Mouse (Mus musculus) heart, adult 2 months (tissue): ENCODE measurements around the gene Tmed11. TPM values are rescaled to one million over a fixed set of nuclear protein-coding genes. Genes with fewer than 3 reads are reported as not detected.
"Not testable (repeated sequence)": the region's sequence is repeated elsewhere in the genome, so short reads cannot be mapped to it uniquely, and the experiment has no call there.

Experiments used
- DNase-seq, 2 experiments: peaks; one replicate each; pipeline ENCODE4 v3.0.0; 2021
- H3K27ac ChIP-seq: fragments of 200-600 bp; 2 replicates; pipeline ENCODE4 v1.8.1; 2022
- H3K27me3 ChIP-seq: fragments of 200-500 bp; 2 replicates; pipeline ENCODE4 v1.6.1; 2012; ENCODE audit warnings: mild to moderate bottlenecking, low read length, inconsistent platforms, mixed read lengths; ENCODE audit not compliant: control insufficient read depth, insufficient read depth
- H3K36me3 ChIP-seq: fragments of 200-500 bp; 2 replicates; pipeline ENCODE4 v1.6.1; 2012; ENCODE audit warnings: low read length, inconsistent platforms; ENCODE audit not compliant: control insufficient read depth, insufficient read depth
- H3K4me1 ChIP-seq: fragments of 200-500 bp; 2 replicates; pipeline ENCODE4 v1.6.1; 2011; ENCODE audit warnings: low read length; ENCODE audit not compliant: control insufficient read depth, insufficient read depth
- H3K4me3 ChIP-seq: fragments of 200-600 bp; 2 replicates; pipeline ENCODE4 v1.8.1; 2022
- H3K79me2 ChIP-seq: fragments of 200-500 bp; replicated peaks from 2 replicates; pipeline ENCODE4 v1.6.1; 2012; ENCODE audit warnings: mild to moderate bottlenecking, inconsistent platforms, low read length, moderate library complexity, mixed read lengths; ENCODE audit not compliant: control insufficient read depth, insufficient read depth
- H3K9ac ChIP-seq: fragments of 200-500 bp; 2 replicates; pipeline ENCODE4 v1.6.1; 2012; ENCODE audit warnings: low read depth, mild to moderate bottlenecking, control low read depth, inconsistent platforms, low read length, mixed read lengths
- CTCF ChIP-seq: fragments of 200-600 bp; IDR thresholded peaks from 2 replicates; pipeline ENCODE4 v1.8.1; 2022; ENCODE audit warnings: antibody characterized with exemption, mild to moderate bottlenecking, moderate library complexity
- EP300 ChIP-seq: fragments of 200-500 bp; IDR thresholded peaks from 2 replicates; pipeline ENCODE4 v1.6.1; 2011; ENCODE audit warnings: low read depth, low read length, control low read depth; ENCODE audit not compliant: insufficient read depth
- POLR2A ChIP-seq: fragments of 200-500 bp; IDR thresholded peaks from 2 replicates; pipeline ENCODE4 v1.6.1; 2011; ENCODE audit warnings: mild to moderate bottlenecking, low read depth, low read length, control low read depth; ENCODE audit not compliant: insufficient read depth
- WGBS: fragments of 180-500 bp; shearing (Covaris S2); methylation state at CpG from one replicate; pipeline ENCODE4 v1.1.7; 2018; 5-methylcytosine and 5-hydroxymethylcytosine counted together
- intact Hi-C: fragments of 180-260 bp; cut with DNase I; formaldehyde crosslinking; loops from one replicate; pipeline ENCODE4 v1.15.1; 2025
- polyA plus RNA-seq: library from polyadenylated mRNA; depleted of rRNA; stranded (reverse); fragments of >200 nt; gene quantifications from 2 replicates; pipeline ENCODE4 v1.2.3, GENCODE M21; 2012
- total RNA-seq, 2 experiments: library from RNA; stranded (reverse); gene quantifications; 2 replicates each; pipeline ENCODE4 v1.2.3; 2021

Gene Tmed11
- total and polyA plus RNA-seq, 3 experiments: not detected

DNA sequence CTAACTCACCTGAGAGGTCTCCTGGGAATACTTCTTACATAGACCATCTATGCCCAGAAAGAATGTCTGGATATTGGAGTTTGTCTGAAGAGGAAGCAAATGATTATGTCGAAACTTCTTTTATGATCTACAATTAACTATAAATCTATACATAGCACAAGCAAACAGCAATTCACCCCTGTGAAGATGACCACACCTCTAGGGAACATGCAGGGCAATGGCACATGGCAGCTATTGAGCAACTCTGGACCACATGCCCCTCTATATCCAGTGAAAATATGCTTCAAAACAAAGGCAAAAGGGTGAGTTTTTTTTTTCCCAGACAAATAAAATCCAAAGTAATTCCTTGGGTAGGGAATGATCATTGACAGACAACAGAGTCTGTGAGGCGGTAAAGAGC, 35.2 kb downstream of the Tmed11 start:
- Histone ChIP-seq H3K9ac (no peak overlapping the region), H3K4me3 (no peak overlapping the region), H3K79me2 (no peaks in the 10 kb centered on the region), H3K4me1 (no peaks in the 10 kb centered on the region), H3K27ac (no peak overlapping the region), H3K27me3 (no peaks in the 10 kb centered on the region), H3K36me3 (no peaks in the 10 kb centered on the region)
- intact Hi-C loops: no loop called here
- no peak for DNase-seq
- WGBS: 83% methylated on average over 2 of the region's 2 CpGs
- TF ChIP-seq EP300 (no peak), CTCF (no peak), POLR2A (no peak)

DNA sequence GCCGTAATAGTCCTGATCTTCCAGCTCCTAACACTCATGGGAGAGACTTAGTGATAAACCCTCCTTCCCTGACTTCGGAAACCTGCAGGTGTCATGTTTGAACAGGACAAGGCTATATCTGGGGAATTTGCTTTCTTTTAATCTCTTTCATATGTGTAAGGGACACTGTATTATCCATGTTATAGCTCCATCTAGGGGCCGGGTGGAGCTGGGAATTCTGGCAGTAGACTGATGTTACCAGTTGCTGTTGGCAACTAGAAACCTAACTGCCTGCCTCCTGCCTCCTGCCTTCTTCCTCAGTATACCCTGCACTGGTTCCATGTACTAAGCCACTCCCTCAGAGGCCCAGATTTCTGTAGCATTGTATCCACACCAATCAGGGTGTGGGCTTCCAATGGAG, 36.8 kb downstream of the Tmed11 start:
- Histone ChIP-seq H3K4me3 (no peak overlapping the region), H3K79me2 (no peaks in the 10 kb centered on the region), H3K27me3 (no peaks in the 10 kb centered on the region), H3K36me3 (no peaks in the 10 kb centered on the region), H3K9ac (no peak overlapping the region), H3K27ac (no peak overlapping the region), H3K4me1 (no peaks in the 10 kb centered on the region)
- TF ChIP-seq POLR2A: no peak
- peak; percentile 62 for TF ChIP-seq CTCF
- TF ChIP-seq EP300: no peak
- WGBS: 53% methylated on average over 3 of the region's 3 CpGs
- intact Hi-C loops: no loop called here
- no peak for DNase-seq

DNA sequence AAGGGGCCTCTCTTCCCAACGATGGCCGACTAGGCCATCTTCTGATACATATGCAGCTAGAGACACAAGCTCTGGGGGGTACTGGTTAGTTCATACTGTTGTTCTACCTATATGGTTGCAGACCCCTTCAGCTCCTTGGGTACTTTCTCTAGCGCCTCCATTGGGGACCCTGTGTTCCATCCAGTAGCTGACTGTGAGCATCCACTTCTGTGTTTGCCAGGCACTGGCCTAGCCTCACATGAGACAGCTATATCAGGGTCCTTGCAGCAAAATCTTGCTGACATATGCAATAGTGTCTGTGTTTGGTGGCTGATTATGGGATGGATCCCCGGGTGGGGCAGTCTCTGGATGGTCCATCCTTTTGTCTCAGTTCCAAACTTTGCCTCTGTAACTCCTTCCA, 43.9 kb downstream of the Tmed11 start:
- H3K79me2 ChIP-seq, H3K27me3 ChIP-seq, H3K27ac ChIP-seq, H3K36me3 ChIP-seq, H3K4me3 ChIP-seq, intact Hi-C loops, DNase-seq, H3K9ac ChIP-seq, H3K4me1 ChIP-seq: not testable (repeated sequence)
- 78% methylated on average over 4 of the region's 4 CpGs for WGBS

DNA sequence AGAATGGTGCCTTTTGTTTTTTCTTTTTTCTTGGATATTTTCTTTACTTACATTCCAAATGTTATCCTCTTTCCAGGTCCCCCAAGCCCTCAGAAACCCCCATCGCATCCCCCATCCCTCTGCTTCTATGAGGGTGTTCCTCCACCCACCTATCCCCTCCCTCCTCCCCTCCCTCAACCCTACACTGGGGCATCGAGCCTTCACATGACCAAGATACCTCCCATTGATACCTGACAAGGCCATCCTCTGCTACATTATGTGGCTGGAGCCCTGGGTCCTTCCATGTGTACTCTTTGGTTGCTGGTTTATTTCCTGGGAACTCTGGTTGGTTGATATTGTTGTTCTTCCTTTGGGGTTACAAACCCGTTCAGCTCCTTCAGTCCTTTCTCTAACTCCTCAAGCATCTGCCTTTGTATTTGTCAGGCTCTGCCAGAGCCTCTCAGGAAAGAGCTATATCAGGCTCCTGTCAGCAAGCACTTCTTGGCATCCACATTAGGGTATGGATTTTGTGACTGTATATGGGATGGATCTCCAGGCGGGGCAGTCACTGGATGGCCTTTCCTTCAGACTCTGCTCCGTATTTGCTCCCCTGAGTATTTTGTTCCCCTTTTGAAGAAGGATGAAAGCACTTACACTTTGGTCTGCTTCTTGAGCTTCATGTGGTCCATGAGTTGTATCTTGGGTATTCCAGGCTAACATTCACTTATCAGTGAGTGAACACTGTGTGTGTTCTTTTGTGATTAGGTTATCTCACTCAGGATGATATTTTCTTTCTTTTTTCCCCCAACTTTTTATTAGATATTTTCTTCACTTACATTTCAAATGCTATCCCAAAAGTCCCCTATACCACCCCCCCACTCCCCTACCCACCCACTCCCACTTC, 44.6 kb downstream of the Tmed11 start:
- H3K27me3 ChIP-seq: no peaks in the 10 kb centered on the region
- H3K27ac ChIP-seq: no peak overlapping the region
- H3K36me3 ChIP-seq: no peaks in the 10 kb centered on the region
- H3K4me1 ChIP-seq: no peaks in the 10 kb centered on the region
- no peaks in the 10 kb centered on the region for H3K79me2 ChIP-seq
- no peak overlapping the region for H3K9ac ChIP-seq
- H3K4me3 ChIP-seq: no peak overlapping the region
- WGBS: 53% methylated on average over 5 of the region's 5 CpGs
- no peak for TF ChIP-seq EP300
- TF ChIP-seq CTCF: no peak
- TF ChIP-seq POLR2A: no peak
- no peak for DNase-seq
- intact Hi-C loops: no loop called here

GRCm38 (mm10) chr5:108744629-108745028, 50.5 kb downstream of the Tmed11 start:
- H3K9ac ChIP-seq: no peak overlapping the region
- no peaks in the 10 kb centered on the region for H3K4me1 ChIP-seq
- H3K27ac ChIP-seq: no peak overlapping the region
- whole genome bisulfite sequencing: 78% methylated on average over 3 of the region's 3 CpGs
- no peaks in the 10 kb centered on the region for H3K27me3 ChIP-seq
- H3K79me2 ChIP-seq: no peaks in the 10 kb centered on the region
- no peaks in the 10 kb centered on the region for H3K36me3 ChIP-seq
- no peak overlapping the region for H3K4me3 ChIP-seq
- TF ChIP-seq CTCF: no peak
- no peak for TF ChIP-seq POLR2A
- TF ChIP-seq EP300: no peak
- no peak for DNase-seq
- intact Hi-C loops: no loop called here

- no peaks in the 10 kb centered on the region for H3K27me3 ChIP-seq
- 62% methylated on average over 2 of the region's 2 CpGs for WGBS
- H3K9ac ChIP-seq: no peak overlapping the region
- no peak for DNase-seq
- H3K4me3 ChIP-seq: no peak overlapping the region
- no peak overlapping the region for H3K27ac ChIP-seq
- H3K4me1 ChIP-seq: no peaks in the 10 kb centered on the region
- H3K79me2 ChIP-seq: no peaks in the 10 kb centered on the region
- TF ChIP-seq POLR2A (no peak), CTCF (peak; percentile 18; the same call in 1 of the 2 replicates), EP300 (no peak)
- intact Hi-C loops: no loop called here
- H3K36me3 ChIP-seq: no peaks in the 10 kb centered on the region
Measured at GRCm38 (mm10) chr5:108743856-108744255, 51.3 kb downstream of the Tmed11 start.
